Mouse (Mus musculus): Measurements from ENCODE around the gene F930015N05Rik.

Gene F930015N05Rik

GRCm38 (mm10) chr11:64436412-64436727 is at the start of gene F930015N05Rik:
TSS of gene F930015N05Rik (minus strand) at chr11:64436653.
- no peak for DNase-seq (ENCODE audit: low read depth, low spot score)

GRCm38 (mm10) chr11:64481445-64481844 is 45.0 kb upstream of the F930015N05Rik start:
- no peak for DNase-seq (ENCODE audit: low read depth, low spot score)

- DNase-seq (ENCODE audit: low read depth, low spot score): no peak
Observed at GRCm38 (mm10) chr11:64473679-64474078, 37.2 kb upstream of the F930015N05Rik start.

- DNase-seq (ENCODE audit: low read depth, low spot score): no peak
Observed at GRCm38 (mm10) chr11:64470689-64471088, 34.2 kb upstream of the F930015N05Rik start.

GRCm38 (mm10) chr11:64468737-64469136 is 32.3 kb upstream of the F930015N05Rik start:
- DNase-seq (ENCODE audit: low read depth, low spot score): no peak

GRCm38 (mm10) chr11:64461746-64462145 is 25.3 kb upstream of the F930015N05Rik start:
- no peak for DNase-seq (ENCODE audit: low read depth, low spot score)

- no peak for DNase-seq (ENCODE audit: low read depth, low spot score)
Observed at GRCm38 (mm10) chr11:64448586-64449315, 12.3 kb upstream of the F930015N05Rik start.

GRCm38 (mm10) chr11:64445227-64445626 is 8.8 kb upstream of the F930015N05Rik start:
- DNase-seq (ENCODE audit: low read depth, low spot score): no peak

- DNase-seq (ENCODE audit: low read depth, low spot score): no peak
Observed at GRCm38 (mm10) chr11:64442701-64443100, 6.2 kb upstream of the F930015N05Rik start.

GRCm38 (mm10) chr11:64442119-64442518 is 5.7 kb upstream of the F930015N05Rik start:
- peak; percentile 13 for DNase-seq (ENCODE audit: low read depth, low spot score)

GRCm38 (mm10) chr11:64438909-64439308 is 2.5 kb upstream of the F930015N05Rik start:
- no peak for DNase-seq (ENCODE audit: low read depth, low spot score)

- DNase-seq (ENCODE audit: low read depth, low spot score): no peak
Observed at GRCm38 (mm10) chr11:64437721-64438120, 1.3 kb upstream of the F930015N05Rik start.

- no peak for DNase-seq (ENCODE audit: low read depth, low spot score)
Observed at GRCm38 (mm10) chr11:64436791-64437298, 392 bp upstream of the F930015N05Rik start.

- no peak for DNase-seq (ENCODE audit: low read depth, low spot score)
Observed at GRCm38 (mm10) chr11:64435546-64436411, 674 bp downstream of the F930015N05Rik start.

- DNase-seq (ENCODE audit: low read depth, low spot score): no peak
Observed at GRCm38 (mm10) chr11:64434611-64435545, 1.6 kb downstream of the F930015N05Rik start, which contains the start of gene Hs3st3a1. TSS of gene Hs3st3a1 (plus strand) at chr11:64435332.

GRCm38 (mm10) chr11:64418969-64419368 is 17.5 kb downstream of the F930015N05Rik start:
- DNase-seq (ENCODE audit: low read depth, low spot score): no peak

- DNase-seq (ENCODE audit: low read depth, low spot score): no peak
Observed at GRCm38 (mm10) chr11:64400534-64401093, 35.8 kb downstream of the F930015N05Rik start.

- DNase-seq (ENCODE audit: low read depth, low spot score): no peak
Observed at GRCm38 (mm10) chr11:64397612-64398011, 38.8 kb downstream of the F930015N05Rik start.

GRCm38 (mm10) chr11:64396949-64397348 is 39.5 kb downstream of the F930015N05Rik start:
- DNase-seq (ENCODE audit: low read depth, low spot score): no peak

- peak; percentile 45 for DNase-seq (ENCODE audit: low read depth, low spot score)
Observed at GRCm38 (mm10) chr11:64396331-64396881, 40.0 kb downstream of the F930015N05Rik start.

- DNase-seq (ENCODE audit: low read depth, low spot score): no peak
Observed at GRCm38 (mm10) chr11:64386333-64386732, 50.1 kb downstream of the F930015N05Rik start.
